Mouse (Mus musculus) T-helper 17 cell (primary cell): ENCODE results near the gene Krtap31-1.
"Not testable (repeated sequence)": the region's sequence is repeated elsewhere in the genome, so short reads cannot be mapped to it uniquely, and the experiment has no call there.

Experiments
- in situ Hi-C, 2 experiments: fragments of 300-600 bp; cut with MboI, MseI; formaldehyde crosslinking; loops; 1 replicate in 1 of 2; 2 replicates in 1 of 2; pipeline ENCODE4 v1.15.1; 2025; ENCODE audit warnings: high pct_unique_total_duplicates in 2 of 2

The Krtap31-1 gene

DNA sequence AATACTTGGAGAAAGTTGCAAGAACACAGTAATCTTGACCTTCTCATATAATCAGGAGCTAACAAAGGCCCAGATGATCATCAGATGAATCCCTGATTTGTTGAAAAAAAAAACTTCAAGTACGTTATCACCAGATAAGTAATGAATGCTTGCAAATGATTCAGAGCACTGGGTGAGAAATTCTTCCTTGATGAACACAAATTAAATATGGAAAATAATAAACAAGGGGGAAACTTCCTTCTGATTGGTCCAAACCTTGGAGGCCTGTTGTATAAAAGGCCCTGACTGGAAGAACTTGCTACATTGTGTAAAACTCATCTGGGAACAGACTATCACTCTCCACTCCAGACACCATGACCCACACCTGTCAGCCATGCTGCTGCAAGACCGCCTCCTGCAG lies at the start of gene Krtap31-1:
Gene Krtap31-1, plus strand, starts transcription at position 301 of the 400 bp plus-strand sequence.
- in situ Hi-C loops: loop anchor here in 1 of 2 experiments (25.0 kb wide), 1 partner anchor 1130 kb away; no protein-coding TSS in a partner anchor

DNA sequence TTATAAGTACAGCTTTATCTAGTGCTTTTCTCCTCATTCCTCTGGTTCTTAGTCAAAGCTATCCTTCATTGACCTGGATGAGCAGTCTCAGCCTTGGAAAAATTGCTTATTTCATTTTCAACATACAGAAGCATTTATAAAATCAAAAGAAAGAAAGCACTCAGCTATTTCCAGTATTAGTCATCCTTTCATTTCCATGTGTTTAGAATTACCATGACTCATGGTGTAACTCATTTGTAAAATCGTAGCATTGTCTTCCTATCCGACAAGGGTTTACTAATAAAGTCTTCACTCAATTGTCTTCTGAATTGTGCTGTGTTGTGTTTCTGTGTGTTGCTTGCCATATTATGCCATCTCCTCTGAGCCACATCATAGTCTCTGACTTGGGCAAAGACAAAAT lies 49.0 kb upstream of the Krtap31-1 start:
- in situ Hi-C loops: no loop called here

DNA sequence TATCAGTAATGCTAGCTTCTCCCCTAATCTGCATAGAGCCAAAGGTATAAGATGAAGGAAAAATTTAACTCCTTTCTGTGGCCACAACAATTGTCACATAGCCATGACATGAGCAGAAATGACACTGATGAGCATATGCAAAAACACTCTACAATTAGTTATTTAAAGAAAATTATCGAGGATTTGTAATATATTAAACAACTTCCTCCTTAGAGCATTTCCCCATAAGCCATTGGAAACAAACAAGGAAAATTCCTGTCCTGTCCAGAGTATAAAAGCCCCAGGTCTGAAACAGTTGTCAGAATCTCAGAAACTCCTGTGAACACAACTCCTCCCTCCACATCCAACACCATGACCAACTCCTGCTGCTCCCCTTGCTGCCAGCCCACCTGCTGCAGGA lies 43.5 kb upstream of the Krtap31-1 start, which contains the start of gene Gm11559:
Gene Gm11559, plus strand, starts transcription at position 301 of the 400 bp plus-strand sequence.
- in situ Hi-C loops: not testable (repeated sequence)

DNA sequence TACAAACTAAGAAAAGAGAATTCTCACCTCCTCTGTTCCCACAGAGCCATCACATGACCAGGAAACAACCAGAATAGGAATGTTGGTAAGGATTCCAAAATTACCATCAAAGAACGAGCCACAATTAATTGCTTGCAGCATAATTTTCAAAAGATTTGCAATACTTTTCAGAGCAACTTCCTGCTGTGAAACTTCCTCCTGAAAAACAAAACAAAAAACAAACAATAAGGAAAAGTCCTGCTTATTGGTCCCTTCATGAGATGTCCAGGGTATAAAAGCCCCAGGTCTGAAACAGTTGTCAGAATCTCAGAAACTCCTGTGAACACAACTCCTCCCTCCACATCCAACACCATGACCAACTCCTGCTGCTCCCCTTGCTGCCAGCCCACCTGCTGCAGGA lies 34.6 kb upstream of the Krtap31-1 start, which contains the start of gene Krtap9-1:
Gene Krtap9-1, plus strand, starts transcription at position 301 of the 400 bp plus-strand sequence.
- in situ Hi-C loops: not testable (repeated sequence)

DNA sequence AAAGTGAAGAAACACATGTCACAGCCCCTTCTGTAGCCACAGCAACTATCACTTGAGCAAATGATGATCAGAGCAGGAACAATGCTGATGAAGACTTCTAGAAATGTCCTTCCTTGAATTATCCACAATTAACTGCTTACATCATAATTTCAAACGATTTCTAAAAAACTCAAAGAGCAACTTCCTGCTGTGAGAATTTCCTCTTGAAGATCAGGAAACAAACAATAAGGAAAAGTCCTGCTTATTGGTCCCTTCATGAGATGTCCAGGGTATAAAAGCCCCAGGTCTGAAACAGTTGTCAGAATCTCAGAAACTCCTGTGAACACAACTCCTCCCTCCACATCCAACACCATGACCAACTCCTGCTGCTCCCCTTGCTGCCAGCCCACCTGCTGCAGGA lies 28.8 kb upstream of the Krtap31-1 start, which contains the start of gene Gm11567:
Gene Gm11567, plus strand, starts transcription at position 301 of the 400 bp plus-strand sequence.
- in situ Hi-C loops: not testable (repeated sequence)

DNA sequence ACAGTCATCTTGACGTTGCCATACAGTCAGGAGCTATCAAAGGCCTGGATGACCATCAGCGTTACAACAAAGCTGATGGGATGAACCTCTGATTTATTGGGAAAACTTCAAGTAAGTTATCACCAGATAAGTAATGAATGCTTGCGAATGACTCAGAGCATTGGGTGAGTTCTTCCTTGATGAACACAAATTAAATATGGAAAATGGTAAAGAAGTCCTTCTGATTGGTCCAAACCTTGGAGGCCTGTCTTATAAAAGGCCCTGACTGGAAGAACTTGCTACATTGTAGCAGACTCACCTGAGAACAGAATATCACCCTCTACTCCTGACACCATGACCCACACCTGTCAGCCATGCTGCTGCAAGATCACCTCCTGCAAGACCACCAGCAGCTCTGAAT lies 6.7 kb downstream of the Krtap31-1 start, which contains the start of gene Gm11565:
Gene Gm11565, plus strand, starts transcription at position 301 of the 400 bp plus-strand sequence.
- in situ Hi-C loops: loop anchor here in 1 of 2 experiments (25.0 kb wide), 1 partner anchor 1123 kb away; no protein-coding TSS in a partner anchor

DNA sequence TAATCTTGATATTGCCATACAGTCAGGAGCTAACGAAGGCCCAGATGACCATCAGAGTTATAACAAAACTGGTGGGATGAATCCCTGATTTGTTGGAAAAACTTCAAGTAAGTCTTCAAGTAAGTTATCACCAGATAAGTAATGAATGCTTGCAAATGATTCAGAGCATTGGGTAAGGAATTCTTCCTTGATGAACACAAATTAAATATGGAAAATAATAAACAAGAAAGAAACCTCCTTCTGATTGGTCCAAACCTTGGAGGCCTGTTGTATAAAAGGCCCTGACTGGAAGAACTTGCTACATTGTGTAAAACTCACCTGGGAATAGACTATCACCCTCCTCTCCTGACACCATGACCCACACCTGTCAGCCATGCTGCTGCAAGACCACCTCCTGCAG lies 28.3 kb downstream of the Krtap31-1 start, which contains the start of gene Krtap31-2:
Gene Krtap31-2, plus strand, starts transcription at position 301 of the 400 bp plus-strand sequence.
- in situ Hi-C loops: no loop called here

DNA sequence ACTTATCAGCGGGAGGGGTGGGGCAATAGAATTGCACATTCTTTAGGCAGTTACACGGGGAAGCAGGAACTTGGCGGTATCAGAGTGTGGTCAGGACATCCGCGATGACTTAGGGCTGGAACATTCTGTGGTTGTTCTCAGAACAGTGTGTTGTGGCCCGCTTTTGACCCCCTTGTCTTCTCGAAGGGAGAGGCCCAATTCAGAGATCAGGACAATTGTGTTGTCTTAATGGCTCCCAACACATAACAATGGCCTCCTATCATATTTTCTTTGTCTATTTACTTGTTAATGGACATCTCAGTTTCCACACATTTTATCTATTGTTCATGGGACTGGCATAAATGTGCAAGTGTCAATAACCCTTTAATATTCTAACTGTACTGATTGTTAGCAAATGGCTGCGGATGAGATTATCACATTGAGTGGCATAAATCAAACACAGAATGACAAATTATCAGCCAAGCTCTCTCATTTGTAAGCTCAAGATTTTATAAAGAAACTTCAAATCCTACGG lies 30.1 kb downstream of the Krtap31-1 start:
- in situ Hi-C loops: no loop called here

DNA sequence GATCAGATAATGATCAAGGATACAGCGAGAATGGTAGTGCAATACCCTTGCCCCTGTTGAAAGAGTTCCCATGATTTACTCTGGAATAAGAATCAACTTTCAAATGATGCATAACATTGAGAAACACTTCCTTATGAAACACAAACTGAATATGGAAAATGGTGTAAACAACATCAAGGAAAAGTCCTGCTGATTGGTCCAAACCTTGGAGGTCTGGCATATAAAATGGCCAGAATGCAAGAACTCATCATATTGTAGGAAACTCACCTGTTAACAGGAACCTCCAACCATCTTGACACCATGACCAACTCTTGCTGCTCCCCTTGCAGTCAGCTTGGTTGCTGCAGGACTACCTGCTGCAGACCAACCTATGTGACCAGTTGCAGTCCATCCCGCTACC lies 40.5 kb downstream of the Krtap31-1 start, which contains the start of gene Krtap9-5:
Gene Krtap9-5, plus strand, starts transcription at position 301 of the 400 bp plus-strand sequence.
- in situ Hi-C loops: no loop called here
